Comparison of ENCODE assay signal across 10 mouse cellular contexts in genomic region chr5:100825975-100826374, GRCm38 (mm10). TPM values are rescaled to one million over a fixed set of nuclear protein-coding genes. Genes with fewer than 3 reads are reported as not detected.
DNase-seq lines count a peak whose midpoint lies in the region; ATAC-seq and TF ChIP-seq lines count a peak whose summit lies in the region.
"Had no signal": no experiment of that assay in that cellular context is flagged by ENCODE, and none has a peak within 500 bp of the region (broad histone marks: within the 10 kb centered on the region; RNA-seq: fewer than 3 reads in every experiment).

No protein-coding gene starts in this region.

- peak; percentile 42 for ATAC-seq in Patski
- ATAC-seq in megakaryocyte-erythroid progenitor cell, adult 5-6 weeks (replicated peaks; ENCODE audit: low FRiP score, low TSS enrichment, poor library complexity, severe bottlenecking) = peak; percentile 77

- no peak overlapping the region for H3K9ac ChIP-seq in liver, adult 2 months (ENCODE audit: low read depth, low read length)
- H3K9ac ChIP-seq: heart, embryonic 13.5 days had no signal

- H3K27me3 ChIP-seq in cerebellum, adult 2 months (ENCODE audit: control insufficient read depth, insufficient read depth, low read length) = no peaks in the 10 kb centered on the region
- no peaks in the 10 kb centered on the region for H3K27me3 ChIP-seq in liver, adult 2 months (ENCODE audit: control insufficient read depth, insufficient read depth, low read length)
- no peaks in the 10 kb centered on the region for H3K27me3 ChIP-seq in Patski
- H3K27me3 ChIP-seq: heart, embryonic 13.5 days had no signal

- H3K4me3 ChIP-seq in cerebellum, adult 2 months (replicated peaks; ENCODE audit: insufficient read depth, low read depth, low read length) = no peak overlapping the region
- no peak overlapping the region for H3K4me3 ChIP-seq in liver, adult 2 months (ENCODE audit: insufficient read depth, low read depth, low read length)
- H3K4me3 ChIP-seq: heart, embryonic 13.5 days had no signal

- no peaks in the 10 kb centered on the region for H3K36me3 ChIP-seq in liver, adult 2 months (ENCODE audit: control insufficient read depth, insufficient read depth, low read length)
- H3K36me3 ChIP-seq: heart, embryonic 13.5 days had no signal

- H3K4me1 ChIP-seq in cerebellum, adult 2 months (ENCODE audit: control insufficient read depth, insufficient read depth, low read length) = no peaks in the 10 kb centered on the region
- H3K4me1 ChIP-seq in liver, adult 2 months (ENCODE audit: control insufficient read depth, insufficient read depth, low read length) = no peaks in the 10 kb centered on the region

- TF ChIP-seq CTCF in cerebellum, adult 2 months (IDR thresholded peaks at IDR 0.05; ENCODE audit: borderline replicate concordance, insufficient read depth, low read depth, low read length) = peak; percentile 27; the same call in 1 of the 2 replicates
- peak; percentile 56 for TF ChIP-seq CTCF in liver, adult 2 months (IDR thresholded peaks at IDR 0.05; ENCODE audit: low read depth, low read length)
- peak; percentile 85 for TF ChIP-seq CTCF in Patski (IDR thresholded peaks at IDR 0.05)

- POLR2A ChIA-PET in Patski (lab: Charles Lee) = interaction anchor here (0.6 to 1.4 kb wide), 3 partner anchors 8 to 92 kb away, joined by 3 to 4 read pairs (median 4); no protein-coding TSS in a partner anchor

- H3K79me2 ChIP-seq in liver, adult 2 months (ENCODE audit: control insufficient read depth, insufficient read depth, low read length) = no peaks in the 10 kb centered on the region

- CTCF ChIA-PET in Patski (lab: Charles Lee) = interaction anchor here (0.9 to 6.6 kb wide), 19 partner anchors 9 to 844 kb away, joined by 3 to 129 read pairs (median 7); partner anchors contain the start of genes Coq2 and Gpat3

- WGBS in cerebellum, adult 2 months = 21% methylated on average over 2 of the region's 2 CpGs
- WGBS in liver, adult 2 months = 17% methylated on average over 2 of the region's 2 CpGs

- in situ Hi-C loops in Patski (cut with MboI; ENCODE audit: low pct_unique_long_range_greater_than_20kb) = loop anchor here (10.0 kb wide), 1 partner anchor 839 kb away; the partner anchor contains the start of gene Nkx6-1

- H3K27ac ChIP-seq in cerebellum, adult 2 months (ENCODE audit: insufficient read depth, low read length) = no peak overlapping the region
- H3K27ac ChIP-seq in liver, adult 2 months (replicated peaks; ENCODE audit: insufficient read depth, low read depth, low read length) = no peak overlapping the region
- H3K27ac ChIP-seq: heart, embryonic 13.5 days had no signal

- no peak for TF ChIP-seq POLR2A in cerebellum, adult 2 months (IDR thresholded peaks at IDR 0.05; ENCODE audit: borderline replicate concordance, insufficient read depth, low read length)
- TF ChIP-seq POLR2A in liver, adult 2 months (IDR thresholded peaks at IDR 0.05; ENCODE audit: extremely low read depth, insufficient read depth, low read length) = no peak

- DNase-seq in cerebellum, adult 2 months = no peak
- no peak for DNase-seq in cerebellum, adult 9-10 months
- DNase-seq in liver, adult 2 months (ENCODE audit: extremely low read depth, low read depth, low spot score) = peak; percentile 48
- DNase-seq in liver = no peak
- DNase-seq in Patski (ENCODE audit: low read depth, low spot score) = no peak
- no peak for DNase-seq in gastrocnemius, postnatal 4 days (ENCODE audit: low spot score in 2 of 2)
- no peak for DNase-seq in MN1 (ENCODE audit: low spot score)
- DNase-seq: cerebellum, adult 8-10 months had no signal

RNA-seq across cellular contexts. Expression of gene Abraxas1, which starts 5.2 kb away (rescaled TPM):
- 9.3 and 10.1 TPM in 2 replicates for polyA plus RNA-seq in cerebellum, adult 2 months (2012; rRNA removed)
- total RNA-seq in liver, adult 2 months (2014; rRNA removed) = 7.0 and 9.5 TPM in 2 replicates
- 2.7 and 3.0 TPM in 2 replicates for polyA plus RNA-seq in liver, adult 2 months (2012; rRNA removed)
- 18.5 TPM for polyA plus RNA-seq in Patski (2021)
- total RNA-seq in megakaryocyte-erythroid progenitor cell, adult 5-6 weeks (2014; fragmentation: Nextera tagmentation) = 38.0 and 45.0 TPM in 2 replicates
- 46.8 and 81.4 TPM in 2 replicates for total RNA-seq in megakaryocyte-erythroid progenitor cell, adult 5-6 weeks (2017)
- total RNA-seq in gastrocnemius, postnatal 4 days (2021) = 10 to 100 TPM in 1 of 2 experiments, 1 to 10 TPM in 1; 9.1 to 11.4 TPM

RNA-seq across cellular contexts. Expression of gene Gpat3, which starts 19.5 kb away (rescaled TPM):
- 6.7 TPM in 2 replicates for polyA plus RNA-seq in cerebellum, adult 2 months (2012; rRNA removed)
- 5.9 and 6.7 TPM in 2 replicates for total RNA-seq in liver, adult 2 months (2014; rRNA removed)
- 2.0 and 7.1 TPM in 2 replicates for polyA plus RNA-seq in liver, adult 2 months (2012; rRNA removed)
- 11.9 TPM for polyA plus RNA-seq in Patski (2021)
- 0.45 and 2.6 TPM in 2 replicates for total RNA-seq in megakaryocyte-erythroid progenitor cell, adult 5-6 weeks (2014; fragmentation: Nextera tagmentation)
- 0.65 TPM in 1 of 2 replicates, not detected in the other for total RNA-seq in megakaryocyte-erythroid progenitor cell, adult 5-6 weeks (2017)
- 10 to 100 TPM in 1 of 2 experiments, 1 to 10 TPM in 1; 5.4 to 11.6 TPM for total RNA-seq in gastrocnemius, postnatal 4 days (2021)

RNA-seq across cellular contexts. Expression of gene Mrps18c, which starts 27.5 kb away (rescaled TPM):
- polyA plus RNA-seq in cerebellum, adult 2 months (2012; rRNA removed) = 42.4 and 42.5 TPM in 2 replicates
- 41.0 and 48.5 TPM in 2 replicates for total RNA-seq in liver, adult 2 months (2014; rRNA removed)
- 22.7 and 28.6 TPM in 2 replicates for polyA plus RNA-seq in liver, adult 2 months (2012; rRNA removed)
- polyA plus RNA-seq in Patski (2021) = 99.9 TPM
- 141 TPM in 2 replicates for total RNA-seq in megakaryocyte-erythroid progenitor cell, adult 5-6 weeks (2014; fragmentation: Nextera tagmentation)
- total RNA-seq in megakaryocyte-erythroid progenitor cell, adult 5-6 weeks (2017) = 145 and 253 TPM in 2 replicates
- total RNA-seq in gastrocnemius, postnatal 4 days (2021) = 10 to 100 TPM; 67.9 to 81.1 TPM

RNA-seq across cellular contexts. Expression of gene Helq, which starts 27.6 kb away (rescaled TPM):
- polyA plus RNA-seq in cerebellum, adult 2 months (2012; rRNA removed) = 47.5 and 51.6 TPM in 2 replicates
- total RNA-seq in liver, adult 2 months (2014; rRNA removed) = 3.2 and 4.3 TPM in 2 replicates
- 2.4 and 2.5 TPM in 2 replicates for polyA plus RNA-seq in liver, adult 2 months (2012; rRNA removed)
- polyA plus RNA-seq in Patski (2021) = 22.8 TPM
- 48.5 and 68.4 TPM in 2 replicates for total RNA-seq in megakaryocyte-erythroid progenitor cell, adult 5-6 weeks (2014; fragmentation: Nextera tagmentation)
- total RNA-seq in megakaryocyte-erythroid progenitor cell, adult 5-6 weeks (2017) = 31.2 and 39.6 TPM in 2 replicates
- 1 to 10 TPM; 5.5 to 7.0 TPM for total RNA-seq in gastrocnemius, postnatal 4 days (2021)

Comparison
In these comparisons a context has a peak if more than half of its experiments do, and no peak if none do; other contexts are left out.
1. CTCF ChIP-seq: peak in every context shown above with its lines; median percentile 85 in Patski; 56 in liver, adult 2 months; 27 in cerebellum, adult 2 months.